Comparison of ENCODE assay signal across 14 mouse cellular contexts in the genomic region with DNA sequence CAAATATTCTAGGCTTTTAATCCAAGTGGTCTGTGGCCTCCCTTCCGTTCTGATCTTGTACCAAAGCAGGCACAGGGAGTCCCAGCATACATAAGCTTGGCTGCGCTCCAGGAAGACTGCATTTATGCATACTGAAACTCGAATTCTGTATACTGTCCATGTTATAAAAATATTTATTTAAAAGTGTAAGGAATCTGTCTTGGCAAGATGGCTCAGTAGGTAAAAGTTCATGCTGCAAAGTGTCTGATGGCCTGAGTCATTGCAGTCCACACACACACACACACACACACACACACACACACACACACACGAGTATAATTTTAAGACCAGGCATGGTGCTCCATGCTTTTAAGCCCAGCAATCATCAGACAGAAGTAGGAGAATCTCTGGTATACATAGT. TPM values are rescaled to one million over a fixed set of nuclear protein-coding genes. Genes with fewer than 3 reads are reported as not detected.
DNase-seq lines count a peak whose midpoint lies in the region; ATAC-seq and TF ChIP-seq lines count a peak whose summit lies in the region.
"Had no signal": no experiment of that assay in that cellular context is flagged by ENCODE, and none has a peak within 500 bp of the region (broad histone marks: within the 10 kb centered on the region; RNA-seq: fewer than 3 reads in every experiment).

No protein-coding gene starts in this region.

- no peaks in the 10 kb centered on the region for H3K9me3 ChIP-seq in kidney, postnatal 0 days (replicated peaks; ENCODE audit: low read length)
- no peaks in the 10 kb centered on the region for H3K9me3 ChIP-seq in kidney, embryonic 15.5 days (replicated peaks)
- no peaks in the 10 kb centered on the region for H3K9me3 ChIP-seq in lung, postnatal 0 days (ENCODE audit: low read length)

- H3K4me1 ChIP-seq in kidney, postnatal 0 days (replicated peaks; ENCODE audit: insufficient read depth, low read length), result no peaks in the 10 kb centered on the region
- no peaks in the 10 kb centered on the region for H3K4me1 ChIP-seq in kidney, embryonic 15.5 days
- no peaks in the 10 kb centered on the region for H3K4me1 ChIP-seq in lung, postnatal 0 days (ENCODE audit: insufficient read depth, low read depth, low read length)

- peaks cover 24% of the 10 kb centered on the region for H3K36me3 ChIP-seq in kidney, postnatal 0 days (ENCODE audit: insufficient read depth, low read length)
- H3K36me3 ChIP-seq in kidney, embryonic 15.5 days, result peaks cover 74% of the 10 kb centered on the region
- H3K36me3 ChIP-seq in lung, postnatal 0 days (ENCODE audit: insufficient read depth, low read length), result peaks cover 16% of the 10 kb centered on the region

- no peak overlapping the region for H3K27ac ChIP-seq in kidney, postnatal 0 days
- H3K27ac ChIP-seq in kidney, embryonic 15.5 days, result no peak overlapping the region
- no peak overlapping the region for H3K27ac ChIP-seq in lung, postnatal 0 days (ENCODE audit: low read length)
- H3K27ac ChIP-seq: hindbrain, embryonic 14.5 days had no signal

- DNase-seq in kidney, postnatal 0 days (ENCODE audit: low spot score), result peak; percentile 15
- peak; percentile 38 for DNase-seq in urinary bladder, postnatal 14 days (ENCODE audit: low spot score)
- DNase-seq in urinary bladder, postnatal 4 days (ENCODE audit: low spot score in 2 of 2), result no peak
- DNase-seq in lung, postnatal 0 days (ENCODE audit: low spot score), result peak; percentile 62
- DNase-seq in urinary bladder, postnatal 10 days (ENCODE audit: low spot score), result no peak
- DNase-seq in embryo, embryonic 10.5 days (ENCODE audit: low spot score), result no peak
- DNase-seq: adrenal gland, adult 8-10 months; gastrocnemius, postnatal 25 days; retina, postnatal 1 day; thymus, postnatal 25 days had no signal

- 66% methylated on average over 4 of the region's 4 CpGs for WGBS in kidney, postnatal 0 days
- WGBS in kidney, embryonic 15.5 days, result 76% methylated on average over 4 of the region's 4 CpGs
- 50% methylated on average over 4 of the region's 4 CpGs for WGBS in lung, postnatal 0 days

- no peak for TF ChIP-seq EP300 in lung, postnatal 0 days (IDR thresholded peaks at IDR 0.05)

- TF ChIP-seq CTCF in kidney, postnatal 0 days (IDR thresholded peaks at IDR 0.05; ENCODE audit: low read depth), result no peak
- no peak for TF ChIP-seq CTCF in lung, postnatal 0 days (IDR thresholded peaks at IDR 0.05)

- H3K9ac ChIP-seq in kidney, postnatal 0 days (ENCODE audit: low read depth, low read length), result no peak overlapping the region
- H3K9ac ChIP-seq in kidney, embryonic 15.5 days, result no peak overlapping the region
- no peak overlapping the region for H3K9ac ChIP-seq in lung, postnatal 0 days (replicated peaks; ENCODE audit: low read depth)
- H3K9ac ChIP-seq: hindbrain, embryonic 14.5 days had no signal

- H3K4me2 ChIP-seq in kidney, postnatal 0 days (ENCODE audit: low read length), result no peak overlapping the region
- H3K4me2 ChIP-seq in kidney, embryonic 15.5 days, result no peak overlapping the region
- no peak overlapping the region for H3K4me2 ChIP-seq in lung, postnatal 0 days (replicated peaks; ENCODE audit: low read depth, low read length)
- H3K4me2 ChIP-seq: hindbrain, embryonic 14.5 days had no signal

- H3K27me3 ChIP-seq in kidney, postnatal 0 days (ENCODE audit: insufficient read depth, low read length), result no peaks in the 10 kb centered on the region
- H3K27me3 ChIP-seq in kidney, embryonic 15.5 days, result no peaks in the 10 kb centered on the region
- H3K27me3 ChIP-seq in lung, postnatal 0 days (replicated peaks; ENCODE audit: insufficient read depth, low read length), result no peaks in the 10 kb centered on the region
- H3K27me3 ChIP-seq: CH12.LX had no signal

- ATAC-seq in kidney, postnatal 0 days (replicated peaks; ENCODE audit: low FRiP score, low read depth), result no peak
- no peak for ATAC-seq in kidney, embryonic 15.5 days (replicated peaks; ENCODE audit: low FRiP score)
- peak; percentile 63 for ATAC-seq in lung, postnatal 0 days
- ATAC-seq: forebrain, embryonic 16.5 days had no signal

- H3K4me3 ChIP-seq in kidney, postnatal 0 days (replicated peaks; ENCODE audit: low read depth, low read length), result no peak overlapping the region
- H3K4me3 ChIP-seq in kidney, embryonic 15.5 days (replicated peaks), result no peak overlapping the region
- H3K4me3 ChIP-seq in lung, postnatal 0 days (ENCODE audit: low read depth, low read length), result no peak overlapping the region

RNA-seq across cellular contexts. Expression of gene Ubp1, which starts 27.6 kb away (rescaled TPM):
- polyA plus RNA-seq in kidney, postnatal 0 days (2015; fragmentation: Nextera tagmentation; extraction: Ambion mirVana), result 23.7 and 26.1 TPM in 2 replicates
- polyA plus RNA-seq in kidney, embryonic 15.5 days (2015; fragmentation: Nextera tagmentation; extraction: Ambion mirVana), result 35.1 and 37.2 TPM in 2 replicates
- polyA plus RNA-seq in lung, postnatal 0 days (2015; fragmentation: Nextera tagmentation; extraction: Ambion mirVana), result 18.9 and 20.5 TPM in 2 replicates

Comparison
In these comparisons a context has a peak if more than half of its experiments do, and no peak if none do; other contexts are left out.
1. DNase-seq: peak in kidney, postnatal 0 days (single experiment), urinary bladder, postnatal 14 days (single experiment) and lung, postnatal 0 days (single experiment); none in urinary bladder, postnatal 4 days (0 of 2), urinary bladder, postnatal 10 days (single experiment) and embryo, embryonic 10.5 days (single experiment).